Mouse (Mus musculus) E14TG2a.4 (cell line): ENCODE data around the gene Prm1.

Source experiments
- CTCF ChIP-seq: conservative IDR thresholded peaks from 2 replicates; pipeline ENCODE4 v1.5.1; 2014; ENCODE audit warnings: low read length
- NANOG ChIP-seq: IDR thresholded peaks from 2 replicates; pipeline ENCODE4 v1.6.1; 2014; ENCODE audit warnings: borderline replicate concordance, low read length, mixed read lengths

DNA sequence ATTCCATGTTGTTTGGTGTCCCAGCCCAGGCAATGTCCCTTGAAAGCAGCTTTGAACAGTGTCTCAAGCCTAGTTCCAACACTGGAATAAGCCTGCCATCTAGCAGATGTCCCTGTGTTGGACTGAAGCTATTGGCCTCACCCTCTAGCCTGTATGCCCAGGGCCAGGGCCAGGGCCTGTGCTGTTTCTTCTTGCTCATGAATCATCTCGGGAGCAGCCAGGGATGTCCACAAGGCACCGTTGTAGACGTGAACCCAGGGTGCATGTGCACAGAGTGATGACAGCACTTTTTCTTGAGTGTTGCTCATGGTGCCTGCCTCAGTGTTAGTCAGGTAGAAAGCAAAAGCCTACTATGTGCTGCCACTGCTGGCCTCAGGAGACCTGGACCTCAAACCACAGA is 31.6 kb upstream of the Prm1 start:
- TF ChIP-seq CTCF (no peak), NANOG (no peak)
